Mouse (Mus musculus) layer of hippocampus, adult 18-20 months (tissue): ENCODE results near the gene Aar2. TPM values are rescaled to one million over a fixed set of nuclear protein-coding genes. Genes with fewer than 3 reads are reported as not detected.

Source experiments
- DNase-seq, 2 experiments: peaks; one replicate each; pipeline ENCODE4 v3.0.0; 2022; ENCODE audit warnings: low spot score in 2 of 2
- total RNA-seq, 2 experiments: library from RNA; stranded (reverse); gene quantifications; 2 replicates each; pipeline ENCODE4 v1.2.3; 2021

Aar2 gene
- total RNA-seq, 2 experiments from 2014 or later = 34.4 to 34.7 TPM

- no peak for DNase-seq
Measured at GRCm38 (mm10) chr2:156566512-156566911, 19.1 kb downstream of the Aar2 start.

- no peak for DNase-seq
Measured at GRCm38 (mm10) chr2:156568647-156569046, 21.3 kb downstream of the Aar2 start.

- DNase-seq = no peak
Measured at GRCm38 (mm10) chr2:156569261-156569660, 21.9 kb downstream of the Aar2 start.

- no peak for DNase-seq
Measured at GRCm38 (mm10) chr2:156571521-156571920, 24.1 kb downstream of the Aar2 start.

GRCm38 (mm10) chr2:156576850-156577587 is 29.6 kb downstream of the Aar2 start:
- DNase-seq = no peak

- DNase-seq = no peak
Measured at GRCm38 (mm10) chr2:156580507-156580906, 33.1 kb downstream of the Aar2 start.

GRCm38 (mm10) chr2:156581244-156581643 is 33.9 kb downstream of the Aar2 start:
- DNase-seq = peak; percentile 80 to 90

- no peak for DNase-seq
Measured at GRCm38 (mm10) chr2:156582887-156583286, 35.5 kb downstream of the Aar2 start.

GRCm38 (mm10) chr2:156584154-156584796 is 36.9 kb downstream of the Aar2 start:
- peak in 1 of 2 experiments; percentile 50 for DNase-seq

- DNase-seq = peak; percentile 55 to 62
Measured at GRCm38 (mm10) chr2:156584797-156585471, 37.5 kb downstream of the Aar2 start.

GRCm38 (mm10) chr2:156589481-156589880 is 42.1 kb downstream of the Aar2 start:
- no peak for DNase-seq

- no peak for DNase-seq
Measured at GRCm38 (mm10) chr2:156594987-156595490, 47.7 kb downstream of the Aar2 start.

- DNase-seq = no peak
Measured at GRCm38 (mm10) chr2:156602581-156602980, 55.2 kb downstream of the Aar2 start.

GRCm38 (mm10) chr2:156603671-156604070 is 56.3 kb downstream of the Aar2 start:
- DNase-seq = no peak

GRCm38 (mm10) chr2:156605144-156605543 is 57.8 kb downstream of the Aar2 start:
- no peak for DNase-seq

- no peak for DNase-seq
Measured at GRCm38 (mm10) chr2:156605971-156606370, 58.6 kb downstream of the Aar2 start.

GRCm38 (mm10) chr2:156613081-156613540 is 65.7 kb downstream of the Aar2 start:
- peak; percentile 57 to 83 for DNase-seq

- no peak for DNase-seq
Measured at GRCm38 (mm10) chr2:156613541-156614257, 66.3 kb downstream of the Aar2 start, which contains the start of gene Dlgap4. TSS of gene Dlgap4 (plus strand) at chr2:156613705.

- no peak for DNase-seq
Measured at GRCm38 (mm10) chr2:156614258-156614556, 66.8 kb downstream of the Aar2 start.

- no peak for DNase-seq
Measured at GRCm38 (mm10) chr2:156614661-156615654, 67.6 kb downstream of the Aar2 start.
